Mouse (Mus musculus): ENCODE measurements around the gene Slc16a10.

GRCm38 (mm10) chr10:40108992-40109391 lies 33.1 kb downstream of the Slc16a10 start:
- TF ChIP-seq CTCF (IDR thresholded peaks at IDR 0.05; ENCODE audit: low read depth) (no peak), EP300 (IDR thresholded peaks at IDR 0.05; ENCODE audit: low read depth) (no peak)
